Mouse (Mus musculus) natural killer cell, adult 2 months (primary cell): ENCODE data around the gene Atp5j2.
"Not testable (repeated sequence)": the region's sequence is repeated elsewhere in the genome, so short reads cannot be mapped to it uniquely, and the experiment has no call there.

Experiments used
- DNase-seq, 2 experiments: peaks; one replicate each; pipeline ENCODE4 v3.0.0; 2022; ENCODE audit warnings: low spot score in 2 of 2

The Atp5j2 gene

GRCm38 (mm10) chr5:145191962-145192361 lies at the start of gene Atp5j2:
Gene Atp5j2 (minus strand): TSS chr5:145192062.
- DNase-seq: no peak

GRCm38 (mm10) chr5:145234636-145235035 lies 42.8 kb upstream of the Atp5j2 start:
- peak; percentile 5 to 33 for DNase-seq

- no peak for DNase-seq
These were observed 40.1 kb upstream of the Atp5j2 start for GRCm38 (mm10) chr5:145231893-145232411.

DNA sequence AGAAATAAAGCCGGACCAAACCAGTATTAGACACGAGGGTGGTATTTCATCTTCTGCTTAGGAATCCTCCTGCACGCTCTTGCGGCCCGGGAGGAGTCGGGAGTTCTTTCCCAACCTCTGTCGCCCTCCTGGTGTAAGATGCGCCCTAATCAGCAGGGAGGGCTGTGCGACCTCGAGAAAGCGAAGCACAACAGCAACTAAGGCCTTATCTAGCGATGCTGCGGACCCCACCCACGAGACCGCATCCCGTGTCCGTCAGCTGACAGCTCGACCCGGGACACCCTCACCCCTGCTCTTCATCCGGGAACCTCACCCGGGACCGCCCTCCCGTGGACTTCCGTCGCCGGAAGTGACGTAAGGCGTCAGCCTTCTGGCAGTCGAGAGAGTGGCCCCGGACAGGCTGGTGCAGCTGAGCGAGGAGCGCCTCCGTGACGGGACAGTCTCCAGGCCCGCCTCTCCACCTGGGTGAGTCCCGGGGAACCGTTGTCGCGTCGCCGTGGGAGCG lies 39.6 kb upstream of the Atp5j2 start, which contains the start of gene Zfp655:
Gene Zfp655 (plus strand): TSS at position 349 of the 505 bp plus-strand sequence.
- peak; percentile 97 to 98 for DNase-seq

GRCm38 (mm10) chr5:145230641-145231040 lies 38.8 kb upstream of the Atp5j2 start:
- DNase-seq: no peak

DNA sequence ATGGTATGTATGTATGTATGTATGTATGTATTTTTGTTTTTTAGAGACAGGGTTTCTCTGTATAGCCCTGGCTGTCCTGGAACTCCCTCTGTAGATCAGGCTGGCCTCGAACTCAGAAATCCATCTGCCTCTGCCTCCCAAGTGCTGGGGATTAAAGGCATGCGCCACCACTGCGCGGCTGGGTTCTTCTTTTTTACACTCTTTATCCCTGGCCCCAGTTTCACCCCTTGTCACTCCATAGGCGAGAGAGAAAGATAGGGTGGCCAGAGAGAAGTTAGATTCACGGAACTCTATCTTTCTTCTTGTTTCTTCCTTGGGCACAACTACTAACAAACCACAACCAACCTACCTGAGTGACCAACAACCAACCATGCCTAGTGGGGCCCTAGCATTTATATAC lies 37.4 kb upstream of the Atp5j2 start:
- not testable (repeated sequence) for DNase-seq

DNA sequence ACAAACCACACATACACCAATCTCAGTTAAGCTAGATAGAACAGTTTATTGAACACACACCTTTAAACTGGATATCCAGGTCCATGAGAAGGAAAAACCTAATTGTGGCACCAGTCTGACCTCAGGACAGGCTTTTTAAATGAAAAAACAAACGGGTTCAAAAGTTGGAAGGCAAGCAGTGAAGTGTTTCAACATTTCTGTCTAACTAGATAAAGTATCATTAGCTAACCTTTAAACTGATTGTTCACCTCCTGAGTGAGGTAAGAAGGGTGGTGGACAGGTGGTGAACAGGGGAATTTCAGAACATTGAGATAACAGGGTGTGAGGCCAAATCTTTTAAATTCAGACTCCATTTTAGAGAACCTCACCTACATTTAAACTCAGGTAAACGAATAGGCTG lies 34.6 kb upstream of the Atp5j2 start:
- DNase-seq: no peak

- no peak for DNase-seq
These were observed 31.5 kb upstream of the Atp5j2 start for GRCm38 (mm10) chr5:145223395-145223794.

GRCm38 (mm10) chr5:145222840-145223239 lies 31.0 kb upstream of the Atp5j2 start:
- DNase-seq: no peak

DNA sequence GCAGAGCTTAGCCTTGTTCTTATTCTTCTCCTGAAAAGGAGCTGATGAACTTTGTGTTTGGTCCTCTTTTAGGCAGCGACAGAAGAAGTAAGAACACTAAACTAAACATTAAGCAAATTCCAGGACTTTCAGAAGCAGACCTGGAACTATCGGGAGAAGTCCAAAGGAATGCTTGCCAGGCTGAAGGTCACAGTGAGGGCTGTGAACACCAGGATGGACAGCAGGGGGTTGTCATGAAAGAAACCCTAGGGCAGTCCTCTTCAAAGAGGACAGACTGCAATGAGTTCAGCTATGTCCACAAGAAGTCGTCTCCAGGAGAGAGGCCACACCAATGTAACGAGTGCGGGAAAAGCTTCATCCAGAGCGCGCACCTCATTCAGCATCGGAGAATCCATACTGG lies 28.1 kb upstream of the Atp5j2 start:
- no peak for DNase-seq

DNA sequence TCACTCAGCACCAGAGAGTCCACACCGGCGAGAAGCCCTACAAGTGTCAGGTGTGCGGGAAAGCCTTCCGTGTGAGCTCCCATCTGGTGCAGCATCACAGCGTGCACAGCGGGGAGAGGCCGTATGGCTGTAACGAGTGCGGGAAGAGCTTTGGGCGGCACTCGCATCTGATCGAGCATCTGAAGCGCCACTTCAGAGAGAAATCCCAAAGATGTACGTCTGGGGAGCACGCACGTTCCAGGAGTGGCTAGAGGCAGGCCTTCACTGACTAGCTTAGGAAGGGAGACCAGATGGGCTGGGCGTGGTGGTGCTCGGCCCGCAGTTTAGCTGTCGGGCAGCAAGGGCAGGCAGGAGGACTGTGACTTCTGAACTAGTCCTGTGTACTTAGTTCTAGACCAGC lies 26.8 kb upstream of the Atp5j2 start:
- no peak for DNase-seq

DNA sequence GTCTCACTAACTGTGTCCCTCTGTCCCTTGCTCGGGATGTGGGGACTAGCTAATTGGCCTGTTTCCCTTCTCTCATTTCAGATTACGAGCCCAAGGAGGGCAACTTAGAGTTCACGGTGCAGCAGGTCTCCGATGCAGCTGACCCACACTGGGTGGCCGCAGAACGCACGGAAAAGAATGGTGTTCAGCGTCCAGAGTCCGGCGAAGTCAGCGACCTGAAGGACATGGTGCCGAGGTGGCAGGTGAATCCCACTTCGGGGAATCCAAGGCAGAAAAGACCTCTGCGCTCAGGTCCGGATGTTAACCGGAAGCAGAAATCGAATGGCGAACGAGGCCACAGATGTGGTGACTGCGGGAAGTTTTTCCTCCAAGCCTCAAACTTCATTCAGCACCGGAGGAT lies 26.3 kb upstream of the Atp5j2 start:
- DNase-seq: no peak

DNA sequence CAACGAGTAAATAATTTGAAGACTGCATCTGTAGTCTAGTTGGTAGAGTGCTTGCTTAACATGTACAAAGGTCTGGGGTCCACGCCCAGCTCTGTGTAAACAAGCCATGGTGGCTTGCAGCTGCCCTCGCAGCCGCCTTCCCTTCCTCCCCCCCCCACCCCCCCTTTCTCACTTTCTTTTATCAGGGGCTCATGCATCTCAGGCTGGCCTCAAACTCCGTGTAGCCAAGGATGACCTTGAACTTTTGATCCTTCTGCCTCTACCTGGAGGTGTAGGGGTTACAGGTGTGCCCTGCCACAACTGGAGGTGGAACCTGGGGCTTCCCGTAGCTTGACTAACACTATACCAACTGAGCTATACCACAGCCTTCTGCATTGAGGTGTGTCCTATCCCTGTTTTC lies 25.9 kb upstream of the Atp5j2 start:
- no peak for DNase-seq

- no peak for DNase-seq
These were observed 22.8 kb upstream of the Atp5j2 start for GRCm38 (mm10) chr5:145214679-145215078.

GRCm38 (mm10) chr5:145213505-145213904 lies 21.6 kb upstream of the Atp5j2 start:
- DNase-seq: no peak

- no peak for DNase-seq
These were observed 20.4 kb upstream of the Atp5j2 start for GRCm38 (mm10) chr5:145212216-145212615.

DNA sequence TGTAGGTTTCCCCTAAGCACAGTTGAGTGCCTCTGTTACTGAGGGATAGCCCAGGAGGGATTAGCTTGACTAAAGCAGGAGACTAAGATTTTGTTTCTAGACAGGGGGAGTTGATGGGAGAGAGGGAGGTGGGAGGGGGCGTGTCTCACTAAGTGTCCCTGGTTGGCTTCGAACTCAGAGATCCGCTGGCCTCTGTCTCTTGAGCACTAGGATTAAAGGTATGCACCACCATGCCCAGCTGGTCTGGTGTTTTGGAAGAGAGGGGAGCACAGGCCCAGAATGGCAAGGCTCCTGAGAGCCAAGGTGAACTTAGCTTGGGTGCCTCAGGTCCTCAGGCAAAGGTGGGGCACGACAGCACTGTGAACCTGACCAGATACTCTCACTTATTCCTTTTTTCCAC lies 19.5 kb upstream of the Atp5j2 start:
- no peak for DNase-seq

GRCm38 (mm10) chr5:145208391-145208790 lies 16.5 kb upstream of the Atp5j2 start:
- DNase-seq: not testable (repeated sequence)

DNA sequence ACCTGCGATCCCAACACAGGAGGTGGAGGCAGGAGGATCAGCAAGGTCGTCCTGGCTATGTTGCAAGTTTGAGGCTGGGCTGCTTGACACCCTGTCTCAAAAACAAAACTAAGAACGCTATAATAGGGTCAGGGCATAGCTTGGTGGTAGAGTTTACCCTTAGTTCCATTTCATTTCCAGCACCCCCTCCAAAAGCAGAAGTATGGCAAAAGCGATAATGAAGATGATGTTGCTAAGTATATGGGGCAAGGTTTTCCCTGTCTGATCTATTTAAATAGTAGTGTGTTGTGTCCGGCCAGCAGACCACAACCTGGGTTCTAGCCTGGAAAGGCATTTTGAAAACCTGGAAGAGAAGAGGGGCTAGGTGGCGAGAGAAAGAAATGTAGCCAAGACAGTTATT lies 16.1 kb upstream of the Atp5j2 start:
- no peak for DNase-seq

- DNase-seq: no peak
These were observed 15.5 kb upstream of the Atp5j2 start for GRCm38 (mm10) chr5:145207385-145207784.

DNA sequence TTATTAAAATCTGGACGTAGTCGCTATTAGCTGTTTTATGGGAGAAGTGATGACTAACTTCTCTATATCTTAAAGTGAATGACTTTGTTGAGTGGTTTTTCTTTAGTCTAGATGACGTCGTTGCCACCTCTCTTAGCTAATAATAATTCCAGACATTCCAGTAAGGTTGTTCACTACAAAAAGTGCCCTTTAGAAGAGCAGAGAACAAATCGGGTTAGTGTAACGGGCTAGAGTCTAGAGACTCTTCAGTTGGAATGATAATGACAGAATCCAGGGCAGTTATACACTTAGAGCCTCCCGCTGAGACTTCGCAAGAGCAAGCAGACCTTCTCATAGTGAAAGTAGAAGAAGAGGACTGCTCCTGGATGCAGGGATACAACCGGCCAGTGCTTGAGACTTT lies 13.2 kb upstream of the Atp5j2 start:
- DNase-seq: no peak

- DNase-seq: peak; percentile 95 to 97
These were observed 12.3 kb upstream of the Atp5j2 start, which contains the start of gene Zkscan5 for GRCm38 (mm10) chr5:145203936-145204691. Gene Zkscan5 (plus strand): TSS chr5:145204562.

DNA sequence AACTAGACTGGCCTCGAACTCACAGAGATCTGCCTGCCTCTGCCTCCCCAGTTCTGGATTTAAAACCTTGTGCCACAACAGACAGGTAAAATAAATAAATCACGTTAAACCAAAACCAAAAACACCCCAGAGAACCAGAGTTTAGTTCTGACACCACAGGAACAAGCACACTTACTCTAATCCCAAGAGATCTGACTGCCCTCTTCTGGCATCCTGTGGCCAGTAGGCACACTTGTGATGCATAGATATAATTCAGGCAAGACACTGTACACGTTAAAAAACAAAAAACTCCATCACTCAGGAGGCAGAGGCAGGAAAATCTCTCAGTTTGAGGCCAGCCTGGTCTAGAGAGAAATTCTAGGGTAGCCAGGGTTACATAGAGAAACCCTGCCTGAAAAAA lies 10.6 kb upstream of the Atp5j2 start:
- DNase-seq: no peak
